Mouse (Mus musculus) embryonic facial prominence, embryonic 11.5 days (tissue): ENCODE measurements around the gene Tmem132c. TPM values are rescaled to one million over a fixed set of nuclear protein-coding genes. Genes with fewer than 3 reads are reported as not detected.

Experiments used
- ATAC-seq: fragments of 200-750 bp; cut with Nextera tagmentation; replicated peaks from 2 replicates; pipeline ENCODE4 v1.8.0; 2017; ENCODE audit warnings: low read depth; ENCODE audit not compliant: insufficient number of reproducible peaks, low FRiP score, low TSS enrichment
- DNase-seq: peaks from one replicate; pipeline ENCODE4 v3.0.0-alpha.2; 2015; ENCODE audit warnings: low spot score
- H3K27ac ChIP-seq: fragments of 300-500 bp; sonication (generic); replicated peaks from 2 replicates; pipeline ENCODE4 v1.5.1; 2014; ENCODE audit warnings: mild to moderate bottlenecking, low read depth, low read length, control low read depth
- H3K27me3 ChIP-seq: fragments of 300-500 bp; sonication (generic); 2 replicates; pipeline ENCODE4 v1.6.1; 2014; ENCODE audit warnings: mild to moderate bottlenecking, low read length, moderate library complexity, mixed read lengths; ENCODE audit not compliant: control insufficient read depth, insufficient read depth
- H3K36me3 ChIP-seq: fragments of 300-500 bp; sonication (generic); replicated peaks from 2 replicates; pipeline ENCODE4 v1.6.1; 2014; ENCODE audit warnings: low read depth, mild to moderate bottlenecking, low read length, moderate library complexity, mixed read lengths; ENCODE audit not compliant: control insufficient read depth, insufficient read depth
- H3K4me1 ChIP-seq: fragments of 300-500 bp; sonication (generic); 2 replicates; pipeline ENCODE4 v1.6.1; 2014; ENCODE audit warnings: low read length, mixed read lengths; ENCODE audit not compliant: control insufficient read depth, insufficient read depth
- H3K4me2 ChIP-seq: fragments of 300-500 bp; sonication (generic); 2 replicates; pipeline ENCODE4 v1.6.1; 2014; ENCODE audit warnings: low read depth, mild to moderate bottlenecking, control low read depth, low read length, moderate library complexity
- H3K4me3 ChIP-seq: fragments of 300-500 bp; sonication (generic); 2 replicates; pipeline ENCODE4 v1.5.1; 2014; ENCODE audit warnings: low read depth, low read length, control low read depth
- H3K9ac ChIP-seq: fragments of 300-500 bp; sonication (generic); replicated peaks from 2 replicates; pipeline ENCODE4 v1.6.1; 2014; ENCODE audit warnings: mild to moderate bottlenecking, control low read depth, low read length
- H3K9me3 ChIP-seq: fragments of 300-500 bp; sonication (generic); replicated peaks from 2 replicates; pipeline ENCODE4 v1.6.1; 2016; ENCODE audit warnings: mild to moderate bottlenecking, low read length, inconsistent platforms, mixed read lengths; ENCODE audit not compliant: control insufficient read depth
- WGBS: fragments of 180-500 bp; shearing (Covaris S2); extraction: QIAGEN DNeasy Blood & Tissue Kit; methylation state at CpG from one replicate; pipeline ENCODE4 v1.1.7; 2014; 5-methylcytosine and 5-hydroxymethylcytosine counted together
- polyA plus RNA-seq: library from polyadenylated mRNA; unstranded; fragments of >200 nt; fragmentation: Nextera tagmentation; extraction: Ambion mirVana; gene quantifications from 2 replicates; pipeline ENCODE4 v1.2.1, GENCODE M21; 2014

The Tmem132c gene
- polyA plus RNA-seq, 1 experiment from 2014 or later, result 31.0 TPM

GRCm38 (mm10) chr5:127256947-127257610 is 15.5 kb downstream of the Tmem132c start:
- ATAC-seq, result no peak
- 54% methylated on average over 11 of the region's 11 CpGs for WGBS
- Histone ChIP-seq H3K4me2 (no peak overlapping the region), H3K9me3 (no peaks in the 10 kb centered on the region), H3K4me3 (no peak overlapping the region), H3K36me3 (no peaks in the 10 kb centered on the region; the same call in 1 of the 2 replicates), H3K4me1 (no peaks in the 10 kb centered on the region), H3K27ac (no peak overlapping the region), H3K27me3 (no peaks in the 10 kb centered on the region), H3K9ac (no peak overlapping the region)
- no peak for DNase-seq

- no peak overlapping the region for H3K4me2 ChIP-seq
- no peaks in the 10 kb centered on the region; the same call in 1 of the 2 replicates for H3K36me3 ChIP-seq
- 83% methylated on average over 5 of the region's 5 CpGs for WGBS
- no peak overlapping the region for H3K27ac ChIP-seq
- H3K9me3 ChIP-seq, result no peaks in the 10 kb centered on the region
- H3K27me3 ChIP-seq, result no peaks in the 10 kb centered on the region
- H3K4me3 ChIP-seq, result no peak overlapping the region
- DNase-seq (no peak), ATAC-seq (no peak)
- H3K4me1 ChIP-seq, result no peaks in the 10 kb centered on the region
- no peak overlapping the region for H3K9ac ChIP-seq
Measured at GRCm38 (mm10) chr5:127262136-127262535, 20.5 kb downstream of the Tmem132c start.

DNA sequence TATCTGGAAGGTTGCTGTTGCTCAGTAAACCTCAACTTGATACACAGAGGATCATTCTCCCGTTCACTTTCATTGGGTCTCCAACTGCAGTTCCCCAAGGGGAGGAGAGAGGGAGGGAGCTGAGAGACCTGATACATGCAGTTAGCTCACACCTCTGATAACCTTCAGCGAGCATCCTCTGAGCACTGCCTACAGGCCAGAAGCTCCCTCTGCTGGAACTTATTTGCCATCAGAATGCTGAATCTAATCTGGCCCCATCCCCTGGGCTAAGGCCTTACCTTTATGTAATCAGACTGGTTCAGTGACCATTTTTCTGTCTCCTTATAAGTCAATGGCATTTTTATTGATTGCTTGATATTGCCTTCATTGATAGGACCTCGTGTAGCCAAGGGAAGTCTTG is 29.5 kb downstream of the Tmem132c start:
- 56% methylated on average over 3 of the region's 3 CpGs for WGBS
- no peak for DNase-seq
- H3K9ac ChIP-seq, result no peak overlapping the region
- H3K27ac ChIP-seq, result no peak overlapping the region
- ATAC-seq, result no peak
- H3K4me1 ChIP-seq, result no peaks in the 10 kb centered on the region
- no peak overlapping the region for H3K4me2 ChIP-seq
- no peaks in the 10 kb centered on the region for H3K9me3 ChIP-seq
- H3K36me3 ChIP-seq, result no peaks in the 10 kb centered on the region
- H3K27me3 ChIP-seq, result no peaks in the 10 kb centered on the region
- no peak overlapping the region for H3K4me3 ChIP-seq

- no peaks in the 10 kb centered on the region for H3K36me3 ChIP-seq
- H3K4me3 ChIP-seq, result no peak overlapping the region
- no peak for DNase-seq
- no peak overlapping the region for H3K27ac ChIP-seq
- no peak overlapping the region for H3K9ac ChIP-seq
- no peak overlapping the region for H3K4me2 ChIP-seq
- no peaks in the 10 kb centered on the region for H3K27me3 ChIP-seq
- ATAC-seq, result no peak
- no peaks in the 10 kb centered on the region for H3K9me3 ChIP-seq
- WGBS, result 74% methylated on average over 9 of the region's 9 CpGs
- no peaks in the 10 kb centered on the region for H3K4me1 ChIP-seq
Measured at GRCm38 (mm10) chr5:127279462-127279861, 37.9 kb downstream of the Tmem132c start.

DNA sequence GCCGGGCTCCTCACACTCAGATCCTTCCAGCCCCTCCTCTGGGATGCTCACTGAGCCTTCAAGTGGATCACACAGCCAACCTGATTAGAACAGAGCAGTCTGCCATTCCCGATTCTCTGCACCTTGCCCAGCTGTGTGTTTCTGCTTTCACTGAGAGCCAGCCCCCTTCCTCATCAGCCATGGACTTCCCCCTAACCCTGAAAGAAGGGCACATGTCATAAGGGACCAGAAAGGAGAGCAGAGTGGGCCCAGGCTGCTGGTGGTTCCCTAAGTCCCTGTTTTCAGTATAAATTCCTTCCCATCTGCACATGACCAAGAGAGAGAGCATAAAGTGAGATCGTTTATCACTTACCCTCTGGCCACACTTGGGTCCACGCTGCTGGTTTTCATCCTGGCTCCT is 39.6 kb downstream of the Tmem132c start:
- Histone ChIP-seq H3K4me2 (no peak overlapping the region), H3K36me3 (no peaks in the 10 kb centered on the region), H3K27ac (no peak overlapping the region), H3K27me3 (no peaks in the 10 kb centered on the region), H3K4me3 (no peak overlapping the region), H3K9ac (no peak overlapping the region), H3K9me3 (no peaks in the 10 kb centered on the region), H3K4me1 (no peaks in the 10 kb centered on the region)
- no peak for ATAC-seq
- DNase-seq, result no peak
- WGBS, result 72% methylated on average over 4 of the region's 4 CpGs

GRCm38 (mm10) chr5:127282539-127283123 is 41.0 kb downstream of the Tmem132c start:
- no peak for DNase-seq
- ATAC-seq, result no peak
- H3K9me3 ChIP-seq, result no peaks in the 10 kb centered on the region

DNA sequence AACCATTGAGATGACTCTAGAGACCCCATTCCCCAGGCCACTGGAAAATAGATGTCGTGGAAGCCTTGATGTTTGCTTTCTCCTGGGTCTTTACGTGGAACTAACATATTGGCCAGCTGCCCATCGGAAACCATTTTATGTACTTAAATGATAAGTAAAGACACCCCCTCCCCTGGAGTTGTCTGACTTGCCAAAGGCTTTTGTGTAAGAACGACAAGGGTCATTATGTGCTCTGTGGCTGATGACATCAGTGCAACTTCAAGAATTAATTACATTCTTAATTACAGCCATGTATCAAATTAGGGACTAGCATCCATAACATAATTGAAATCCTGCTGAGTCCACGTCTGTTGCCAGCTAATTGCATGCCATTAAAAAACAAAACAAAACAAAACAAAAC is 45.3 kb downstream of the Tmem132c start:
- WGBS, result 71% methylated on average over 5 of the region's 5 CpGs
- Histone ChIP-seq H3K36me3 (no peaks in the 10 kb centered on the region), H3K9me3 (no peaks in the 10 kb centered on the region), H3K27me3 (no peaks in the 10 kb centered on the region), H3K4me1 (no peaks in the 10 kb centered on the region), H3K4me3 (no peak overlapping the region), H3K9ac (no peak overlapping the region), H3K27ac (no peak overlapping the region), H3K4me2 (no peak overlapping the region)
- no peak for ATAC-seq
- no peak for DNase-seq

More at GRCm38 (mm10) chr5:127282539-127283123, 41.0 kb downstream of the Tmem132c start:
- H3K27me3 ChIP-seq, result no peaks in the 10 kb centered on the region
- no peak overlapping the region for H3K4me2 ChIP-seq
- H3K36me3 ChIP-seq, result no peaks in the 10 kb centered on the region
- H3K4me1 ChIP-seq, result no peaks in the 10 kb centered on the region
- WGBS, result 48% methylated on average over 6 of the region's 6 CpGs
- H3K9ac ChIP-seq, result no peak overlapping the region
- no peak overlapping the region for H3K27ac ChIP-seq
- no peak overlapping the region for H3K4me3 ChIP-seq

DNA sequence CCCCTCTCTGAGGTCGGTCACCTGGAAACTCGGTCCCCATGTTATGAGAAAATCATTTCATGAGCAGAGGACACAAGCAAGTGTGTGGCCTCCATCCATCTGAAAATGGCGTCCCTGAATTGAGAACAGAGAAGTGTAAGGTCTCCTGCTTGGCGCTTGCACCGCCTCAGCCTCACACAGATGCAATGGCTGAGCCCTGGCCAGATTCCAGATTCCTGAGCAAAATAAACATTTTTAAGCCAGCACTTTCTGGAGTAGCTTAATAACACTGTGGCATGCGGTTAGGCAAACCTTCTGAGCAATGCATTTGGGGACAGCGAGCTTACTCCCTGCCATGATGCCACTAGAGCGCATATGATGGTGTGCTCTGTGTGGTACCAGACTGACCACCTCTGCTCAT is 48.1 kb downstream of the Tmem132c start:
- DNase-seq, result no peak
- ATAC-seq, result no peak
- Histone ChIP-seq H3K36me3 (no peaks in the 10 kb centered on the region), H3K4me3 (no peak overlapping the region), H3K4me2 (no peak overlapping the region), H3K4me1 (no peaks in the 10 kb centered on the region), H3K9me3 (no peaks in the 10 kb centered on the region; the same call in 1 of the 2 replicates), H3K27me3 (no peaks in the 10 kb centered on the region), H3K27ac (no peak overlapping the region), H3K9ac (no peak overlapping the region)
- 91% methylated on average over 8 of the region's 8 CpGs for WGBS
